Mouse (Mus musculus) CH12.LX (cell line): ENCODE measurements around the gene Ddah1. TPM values are rescaled to one million over a fixed set of nuclear protein-coding genes. Genes with fewer than 3 reads are reported as not detected.

Source experiments
- DNase-seq: peaks from one replicate; pipeline ENCODE4 v3.0.0-alpha.2; 2013; ENCODE audit errors: extremely low read depth
- H3K27ac ChIP-seq: 2 replicates; pipeline ENCODE4 v1.5.1; 2012; ENCODE audit warnings: low read depth, mild to moderate bottlenecking, control low read depth, moderate library complexity; ENCODE audit not compliant: insufficient read depth
- H3K27me3 ChIP-seq: replicated peaks from 2 replicates; pipeline ENCODE3; 2012; ENCODE audit warnings: inconsistent platforms
- H3K36me3 ChIP-seq, 2 experiments: replicated peaks in 1 of 2; 2 replicates each; pipeline versions ENCODE3 to v1.6.1; 2012; ENCODE audit warnings: inconsistent platforms in 1 of 2, low read length in 1 of 2, mild to moderate bottlenecking in 1 of 2, mixed read lengths in 1 of 2, moderate library complexity in 1 of 2; ENCODE audit not compliant: control insufficient read depth in 1 of 2, insufficient read depth in 1 of 2
- H3K4me1 ChIP-seq, 2 experiments: 2 replicates each; pipeline ENCODE4 v1.6.1; 2012; ENCODE audit warnings: inconsistent platforms in 1 of 2, moderate library complexity in 1 of 2; ENCODE audit not compliant: insufficient read depth in 2 of 2, control insufficient read depth in 1 of 2
- H3K4me2 ChIP-seq: 2 replicates; pipeline ENCODE4 v1.6.1; 2012; ENCODE audit warnings: low read depth, mild to moderate bottlenecking, control low read depth; ENCODE audit not compliant: poor library complexity, insufficient read depth, severe bottlenecking
- H3K4me3 ChIP-seq, 3 experiments: fragments of 150-350 bp in 1 of 3; sonication (generic) in 1 of 3; replicated peaks in 1 of 3; 2 replicates each; pipeline versions ENCODE3 to v1.5.1; 2011 to 2012; ENCODE audit warnings: low read depth in 2 of 3, low read length in 2 of 3, mild to moderate bottlenecking in 2 of 3, moderate library complexity in 2 of 3, control low read depth in 1 of 3, improper control_type of control experiment in 1 of 3, inconsistent platforms in 1 of 3, mixed read lengths in 1 of 3; ENCODE audit not compliant: poor library complexity in 1 of 3
- H3K79me2 ChIP-seq: replicated peaks from 2 replicates; pipeline ENCODE4 v1.6.1; 2012; ENCODE audit warnings: mild to moderate bottlenecking, moderate library complexity; ENCODE audit not compliant: control insufficient read depth, poor library complexity, insufficient read depth, severe bottlenecking; ENCODE audit errors: extremely low read depth
- H3K9ac ChIP-seq: 2 replicates; pipeline ENCODE4 v1.6.1; 2012; ENCODE audit warnings: low read depth, mild to moderate bottlenecking, control low read depth, moderate library complexity; ENCODE audit not compliant: insufficient read depth
- H3K9me3 ChIP-seq: replicated peaks from 2 replicates; pipeline ENCODE3; 2012; ENCODE audit warnings: low read length, inconsistent platforms, mixed read lengths
- BHLHE40 ChIP-seq: IDR thresholded peaks from 2 replicates; pipeline ENCODE4 v1.6.1; 2011; ENCODE audit warnings: mild to moderate bottlenecking, low read depth, low read length, improper control_type of control experiment
- CHD1 ChIP-seq: IDR thresholded peaks from 2 replicates; pipeline ENCODE4 v1.6.1; 2012; ENCODE audit warnings: low read depth, low read length, improper control_type of control experiment, inconsistent platforms
- CHD2 ChIP-seq: IDR thresholded peaks from 2 replicates; pipeline ENCODE4 v1.6.1; 2011; ENCODE audit warnings: low read length, improper control_type of control experiment
- CTCF ChIP-seq, 2 experiments: IDR thresholded peaks in 1 of 2; conservative IDR thresholded peaks in 1 of 2; 2 replicates each; pipeline ENCODE4 v1.5.1; 2011 to 2012; ENCODE audit warnings: low read depth in 2 of 2, low read length in 2 of 2, improper control_type of control experiment in 1 of 2, inconsistent platforms in 1 of 2, mild to moderate bottlenecking in 1 of 2, moderate library complexity in 1 of 2
- E2F4 ChIP-seq: IDR thresholded peaks from 2 replicates; pipeline ENCODE4 v1.6.1; 2011; ENCODE audit warnings: low read depth, low read length, improper control_type of control experiment; ENCODE audit not compliant: insufficient replicate concordance
- ELF1 ChIP-seq: IDR thresholded peaks from 2 replicates; pipeline ENCODE4 v1.6.1; 2014; ENCODE audit warnings: low read depth, mild to moderate bottlenecking, inconsistent platforms, low read length, improper control_type of control experiment
- GABPA ChIP-seq: IDR thresholded peaks from 2 replicates; pipeline ENCODE4 v1.6.1; 2012; ENCODE audit warnings: low read depth, low read length, improper control_type of control experiment, inconsistent platforms; ENCODE audit not compliant: insufficient replicate concordance
- HCFC1 ChIP-seq: IDR thresholded peaks from 2 replicates; pipeline ENCODE4 v1.6.1; 2012; ENCODE audit warnings: low read depth, mild to moderate bottlenecking, inconsistent platforms, low read length, improper control_type of control experiment
- IRF4 ChIP-seq: IDR thresholded peaks from 2 replicates; pipeline ENCODE4 v1.6.1; 2014; ENCODE audit warnings: low read depth, mild to moderate bottlenecking, inconsistent platforms, low read length, improper control_type of control experiment
- JUN ChIP-seq: IDR thresholded peaks from 2 replicates; pipeline ENCODE4 v1.6.1; 2011; ENCODE audit warnings: low read depth, mild to moderate bottlenecking, low read length, improper control_type of control experiment, moderate library complexity; ENCODE audit not compliant: insufficient read depth
- JUND ChIP-seq: conservative IDR thresholded peaks from 2 replicates; pipeline ENCODE4 v1.6.1; 2011; ENCODE audit warnings: low read depth, low read length, improper control_type of control experiment
- KAT2A ChIP-seq: IDR thresholded peaks from 2 replicates; pipeline ENCODE4 v1.6.1; 2012; ENCODE audit warnings: low read length, improper control_type of control experiment, inconsistent platforms; ENCODE audit not compliant: insufficient replicate concordance
- MAFK ChIP-seq: IDR thresholded peaks from 2 replicates; pipeline ENCODE4 v1.6.1; 2011; ENCODE audit warnings: low read length, improper control_type of control experiment; ENCODE audit not compliant: insufficient replicate concordance
- MAZ ChIP-seq: IDR thresholded peaks from 2 replicates; pipeline ENCODE4 v1.6.1; 2012; ENCODE audit warnings: low read depth, mild to moderate bottlenecking, inconsistent platforms, low read length, improper control_type of control experiment, moderate library complexity
- MEF2A ChIP-seq: IDR thresholded peaks from 2 replicates; pipeline ENCODE4 v1.6.1; 2014; ENCODE audit warnings: low read depth, mild to moderate bottlenecking, inconsistent platforms, low read length, improper control_type of control experiment, borderline replicate concordance
- MXI1 ChIP-seq: IDR thresholded peaks from 2 replicates; pipeline ENCODE4 v1.6.1; 2011; ENCODE audit warnings: mild to moderate bottlenecking, low read depth, low read length, improper control_type of control experiment
- MYC ChIP-seq: IDR thresholded peaks from 2 replicates; pipeline ENCODE4 v1.6.1; 2011; ENCODE audit warnings: low read depth, mild to moderate bottlenecking, improper control_type of control experiment, low read length
- NELFE ChIP-seq: IDR thresholded peaks from 2 replicates; pipeline ENCODE4 v1.6.1; 2011; ENCODE audit warnings: low read depth, low read length, improper control_type of control experiment
- PAX5 ChIP-seq: IDR thresholded peaks from 2 replicates; pipeline ENCODE4 v1.6.1; 2012; ENCODE audit warnings: low read length, inconsistent platforms, mixed read lengths
- POLR2A ChIP-seq: IDR thresholded peaks from 2 replicates; pipeline ENCODE4 v1.6.1; 2011; ENCODE audit warnings: low read depth, mild to moderate bottlenecking, improper control_type of control experiment, low read length
- POLR2AphosphoS2 ChIP-seq: IDR thresholded peaks from 2 replicates; pipeline ENCODE4 v1.6.1; 2011; ENCODE audit warnings: low read depth, low read length, improper control_type of control experiment
- RAD21 ChIP-seq: IDR thresholded peaks from 2 replicates; pipeline ENCODE4 v1.6.1; 2011; ENCODE audit warnings: low read depth, mild to moderate bottlenecking, low read length, improper control_type of control experiment, moderate library complexity
- RCOR1 ChIP-seq: conservative IDR thresholded peaks from 2 replicates; pipeline ENCODE4 v1.6.1; 2012; ENCODE audit warnings: low read depth, mild to moderate bottlenecking, inconsistent platforms, low read length, improper control_type of control experiment
- SMC3 ChIP-seq: IDR thresholded peaks from 2 replicates; pipeline ENCODE4 v1.6.1; 2011; ENCODE audit warnings: low read depth, low read length, improper control_type of control experiment
- UBTF ChIP-seq: IDR thresholded peaks from 2 replicates; pipeline ENCODE4 v1.6.1; 2012; ENCODE audit warnings: low read depth, mild to moderate bottlenecking, inconsistent platforms, low read length, improper control_type of control experiment, moderate library complexity
- USF2 ChIP-seq: conservative IDR thresholded peaks from 2 replicates; pipeline ENCODE4 v1.6.1; 2011; ENCODE audit warnings: low read depth, low read length, improper control_type of control experiment
- ZC3H11A ChIP-seq: IDR thresholded peaks from 2 replicates; pipeline ENCODE4 v1.6.1; 2012; ENCODE audit warnings: low read depth, mild to moderate bottlenecking, inconsistent platforms, low read length, improper control_type of control experiment
- ZKSCAN1 ChIP-seq: IDR thresholded peaks from 2 replicates; pipeline ENCODE4 v1.6.1; 2012; ENCODE audit warnings: low read depth, inconsistent platforms, low read length, improper control_type of control experiment, borderline replicate concordance
- ZMIZ1 ChIP-seq: IDR thresholded peaks from 2 replicates; pipeline ENCODE4 v1.6.1; 2012; ENCODE audit warnings: low read depth, mild to moderate bottlenecking, inconsistent platforms, low read length, improper control_type of control experiment
- ZNF384 ChIP-seq: IDR thresholded peaks from 2 replicates; pipeline ENCODE4 v1.6.1; 2012; ENCODE audit warnings: low read depth, low read length, improper control_type of control experiment, inconsistent platforms
- dilution Hi-C: fragments of 300-500 bp; cut with MboI; formaldehyde crosslinking; loops from 2 replicates; pipeline ENCODE4 v1.14.3; 2020; ENCODE audit warnings: low sequenced_read_pairs; ENCODE audit not compliant: extremely low pct_unique_long_range_greater_than_20kb, extremely low pct_ligation_motif_present
- in situ Hi-C: fragments of 300-500 bp; cut with MboI; formaldehyde crosslinking; loops from 3 replicates; pipeline ENCODE4 v1.14.3; 2019; ENCODE audit warnings: low sequenced_read_pairs, low pct_ligation_motif_present, low pct_unique_long_range_greater_than_20kb, mixed read lengths
- polyA plus RNA-seq: library from polyadenylated mRNA; unstranded; fragments of >175 nt; gene quantifications from 2 replicates; pipeline ENCODE4 v1.2.1, GENCODE M21; 2012; ENCODE audit warnings: low read depth; ENCODE audit not compliant: insufficient read length
- total RNA-seq, 2 experiments: library from RNA; depleted of rRNA; stranded (reverse); fragments of 300-350 nt in 1 of 2; fragments of >200 nt in 1 of 2; gene quantifications; 2 replicates each; pipeline ENCODE4 v1.2.3; 2012 to 2014

The Ddah1 gene
- total and polyA plus RNA-seq, 3 experiments: not detected

DNA sequence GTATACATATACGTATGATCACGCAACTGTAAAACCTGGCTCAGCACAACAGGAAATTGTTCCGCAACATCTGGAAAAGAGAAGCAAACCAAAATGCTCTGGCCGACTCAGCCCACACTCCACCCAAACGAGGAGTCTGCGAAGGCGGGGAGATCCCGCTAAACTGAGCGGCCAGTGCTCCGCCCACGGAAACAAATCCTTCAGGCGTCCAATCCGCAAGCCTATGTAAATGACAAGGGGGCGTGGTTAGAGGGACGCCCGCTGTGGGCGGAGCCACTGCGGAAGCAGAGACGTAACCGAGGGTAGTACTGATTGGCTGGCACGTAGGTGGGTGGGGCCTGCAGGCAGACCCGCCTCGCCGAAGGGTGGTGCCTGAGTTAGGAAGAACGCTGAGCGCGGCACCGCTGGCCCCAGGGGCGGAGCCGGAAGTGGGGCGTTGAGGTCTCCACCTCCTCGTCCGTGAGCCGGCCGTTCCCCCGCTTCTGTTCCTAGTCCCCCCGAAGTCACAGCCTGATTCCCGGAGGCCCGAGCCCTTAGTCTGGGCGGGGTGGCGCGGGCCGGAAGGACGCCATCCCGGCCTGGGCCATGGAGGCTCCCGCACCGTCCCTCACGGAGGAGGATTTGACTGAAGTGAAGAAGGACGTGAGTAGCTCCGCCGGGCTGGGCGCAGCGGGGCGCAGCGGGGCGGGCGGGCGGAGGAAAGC, 165.6 kb downstream of the Ddah1 start (continued):
- TF ChIP-seq POLR2AphosphoS2 (peak; percentile 87; the same call in 1 of the 2 replicates), GABPA (no peak), NELFE (peak; percentile 96), RCOR1 (peak; percentile 81; the same call in 1 of the 2 replicates), CHD1 (no peak), MYC (peak; percentile 56), E2F4 (peak; percentile 87; the same call in 1 of the 2 replicates), MEF2A (peak; percentile 73; the same call in 1 of the 2 replicates), MAFK (peak; percentile 54; the same call in 1 of the 2 replicates), HCFC1 (peak; percentile 85)
- TF ChIP-seq, all 38 proteins: peak for 25

DNA sequence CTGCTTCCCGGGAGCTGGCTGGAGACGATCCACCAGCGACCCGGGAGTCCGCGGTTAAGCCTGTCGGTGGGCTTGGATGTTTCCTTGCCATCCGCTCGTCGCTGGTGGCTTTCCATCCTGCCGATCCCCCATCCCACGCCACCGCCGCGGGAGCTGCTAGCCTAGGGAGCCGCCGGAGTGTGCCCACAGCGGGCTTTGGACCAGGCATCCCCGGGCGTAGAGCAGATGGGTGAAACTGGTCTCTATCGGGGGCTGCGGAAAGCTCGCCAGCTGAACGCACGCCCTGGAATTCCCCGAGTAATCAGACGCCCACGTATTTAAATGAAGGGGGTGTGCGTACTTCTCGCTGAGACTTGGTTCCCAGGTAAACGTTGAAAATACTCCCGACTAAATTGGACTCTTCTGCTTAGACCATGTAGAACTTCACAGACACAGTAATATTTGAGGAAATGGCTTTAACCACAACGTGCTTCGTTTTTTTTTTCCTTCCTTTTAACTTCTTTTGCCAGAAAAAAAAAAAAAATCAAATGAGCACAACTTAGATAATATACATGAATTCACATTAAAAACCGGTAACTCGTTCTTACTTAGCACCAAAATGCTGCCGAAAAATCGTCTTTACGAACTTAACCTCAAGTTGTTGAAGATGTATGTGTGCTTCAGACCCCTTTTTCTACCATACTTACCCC, 166.3 kb downstream of the Ddah1 start:
- Histone ChIP-seq H3K9ac (peak overlapping the region; percentile 97), H3K4me3 (peak overlapping the region; percentile 74 to 91 (median 87)), H3K27ac (peak overlapping the region; percentile 85), H3K79me2 (peaks cover 48% of the 10 kb centered on the region), H3K36me3 (peaks cover 20 to 40% of the 10 kb centered on the region in 2 experiments), H3K4me2 (peak overlapping the region; percentile 77), H3K9me3 (peaks cover 15% of the 10 kb centered on the region), H3K27me3 (no peaks in the 10 kb centered on the region), H3K4me1 (peaks cover 12 to 60% of the 10 kb centered on the region in 2 experiments)
- in situ Hi-C loops: loop anchor here (25.0 kb wide), 1 partner anchor 512 kb away; no protein-coding TSS in a partner anchor
- dilution Hi-C loops: no loop called here
- peak; percentile 92 for DNase-seq
- peak; percentile 34; the same call in 1 of the 2 replicates for TF ChIP-seq MAFK
- TF ChIP-seq IRF4: peak; percentile 76
- no peak for TF ChIP-seq GABPA
- no peak; the same call in 1 of the 2 replicates for TF ChIP-seq POLR2A
- 0 out of 2 replicates have a peak, but pooled peaks have one; percentile 19 for TF ChIP-seq E2F4
- TF ChIP-seq BHLHE40: peak; percentile 65
- no peak for TF ChIP-seq ZC3H11A
- TF ChIP-seq JUN: no peak
- TF ChIP-seq KAT2A: 0 out of 2 replicates have a peak, but pooled peaks have one; percentile 45
- TF ChIP-seq ZMIZ1: peak; percentile 16; the same call in 1 of the 2 replicates
- TF ChIP-seq MAZ: peak; percentile 41; the same call in 1 of the 2 replicates
- no peak for TF ChIP-seq PAX5
- peak; percentile 79; the same call in 1 of the 2 replicates for TF ChIP-seq MYC
- TF ChIP-seq USF2: no peak
- TF ChIP-seq ZNF384: peak; percentile 65
- TF ChIP-seq RAD21: no peak
- TF ChIP-seq ZKSCAN1: no peak
- TF ChIP-seq SMC3: 0 out of 2 replicates have a peak, but pooled peaks have one; percentile 7
- TF ChIP-seq MXI1: peak; percentile 92
- no peak; the same call in 1 of the 2 replicates for TF ChIP-seq POLR2AphosphoS2
- TF ChIP-seq ELF1: peak; percentile 14; the same call in 1 of the 2 replicates
- peak; percentile 81 for TF ChIP-seq NELFE
- TF ChIP-seq HCFC1: no peak
- no peak for TF ChIP-seq CTCF (conservative IDR thresholded peaks at IDR 0.05 in 1 of 2, IDR thresholded peaks at IDR 0.05 in 1 of 2; ENCODE audit: low read depth in 2 of 2, low read length in 2 of 2)
- TF ChIP-seq JUND: no peak; the same call in 1 of the 2 replicates
- TF ChIP-seq RCOR1: peak; percentile 68; the same call in 1 of the 2 replicates
- TF ChIP-seq CHD2: peak; percentile 67; the same call in 1 of the 2 replicates
- peak; percentile 96 for TF ChIP-seq CHD1
- peak; percentile 74 for TF ChIP-seq MEF2A
- TF ChIP-seq UBTF: no peak
